Mouse (Mus musculus) heart, embryonic 14.5 days (tissue): Measurements from ENCODE around the gene Ascl2. TPM values are rescaled to one million over a fixed set of nuclear protein-coding genes. Genes with fewer than 3 reads are reported as not detected.

Experiments used
- ATAC-seq: fragments of 200-750 bp; cut with Nextera tagmentation; 2 replicates; pipeline ENCODE4 v1.8.0; 2017; ENCODE audit warnings: low read depth, moderate TSS enrichment; ENCODE audit not compliant: insufficient number of reproducible peaks, insufficient read depth, low FRiP score
- H3K27ac ChIP-seq, 2 experiments: fragments of 200-500 bp in 1 of 2; fragments of 300-500 bp in 1 of 2; sonication (generic) in 1 of 2; replicated peaks in 1 of 2; 2 replicates each; pipeline ENCODE4 v1.5.1; 2012 to 2014; ENCODE audit warnings: low read depth in 2 of 2, low read length in 2 of 2, control low read depth in 1 of 2, mild to moderate bottlenecking in 1 of 2, mixed read lengths in 1 of 2; ENCODE audit not compliant: control insufficient read depth in 1 of 2, insufficient read depth in 1 of 2
- H3K27me3 ChIP-seq: fragments of 300-500 bp; sonication (generic); 2 replicates; pipeline ENCODE4 v1.6.1; 2014; ENCODE audit warnings: mild to moderate bottlenecking, low read length, control low read depth; ENCODE audit not compliant: control insufficient read depth, insufficient read depth
- H3K36me3 ChIP-seq: fragments of 300-500 bp; sonication (generic); 2 replicates; pipeline ENCODE4 v1.6.1; 2014; ENCODE audit warnings: mild to moderate bottlenecking, control low read depth, low read length, mixed read lengths; ENCODE audit not compliant: control insufficient read depth, insufficient read depth
- H3K4me1 ChIP-seq, 2 experiments: fragments of 200-500 bp in 1 of 2; fragments of 300-500 bp in 1 of 2; sonication (generic) in 1 of 2; 2 replicates each; pipeline ENCODE4 v1.6.1; 2012 to 2014; ENCODE audit warnings: low read length in 2 of 2, control low read depth in 1 of 2, mixed read lengths in 1 of 2; ENCODE audit not compliant: control insufficient read depth in 2 of 2, insufficient read depth in 2 of 2
- H3K4me2 ChIP-seq: fragments of 300-500 bp; sonication (generic); 2 replicates; pipeline ENCODE4 v1.6.1; 2014; ENCODE audit warnings: mild to moderate bottlenecking, low read length
- H3K4me3 ChIP-seq, 2 experiments: fragments of 200-500 bp in 1 of 2; fragments of 300-500 bp in 1 of 2; sonication (generic) in 1 of 2; 2 replicates each; pipeline ENCODE4 v1.5.1; 2012 to 2014; ENCODE audit warnings: low read length in 2 of 2, mild to moderate bottlenecking in 2 of 2, control low read depth in 1 of 2, low read depth in 1 of 2, moderate library complexity in 1 of 2; ENCODE audit not compliant: control insufficient read depth in 1 of 2, insufficient read depth in 1 of 2
- H3K9ac ChIP-seq: fragments of 300-500 bp; sonication (generic); 2 replicates; pipeline ENCODE4 v1.6.1; 2014; ENCODE audit warnings: mild to moderate bottlenecking, low read length
- H3K9me3 ChIP-seq: fragments of 300-500 bp; sonication (generic); 2 replicates; pipeline ENCODE4 v1.6.1; 2016; ENCODE audit warnings: low read length, control low read depth; ENCODE audit not compliant: control insufficient read depth
- whole genome bisulfite sequencing: fragments of 180-500 bp; shearing (Covaris S2); extraction: QIAGEN DNeasy Blood & Tissue Kit; methylation state at CpG from one replicate; pipeline ENCODE4 v1.1.7; 2014; 5-methylcytosine and 5-hydroxymethylcytosine counted together
- polyA plus RNA-seq: library from polyadenylated mRNA; unstranded; fragments of >200 nt; fragmentation: Nextera tagmentation; extraction: Ambion mirVana; gene quantifications from 2 replicates; pipeline ENCODE4 v1.2.1, GENCODE M21; 2014

Gene Ascl2
- polyA plus RNA-seq, 1 experiment from 2014 or later: 0.18 TPM

- Histone ChIP-seq H3K9ac (peak overlapping the region; percentile 54), H3K9me3 (no peaks in the 10 kb centered on the region), H3K4me3 (peak overlapping the region; percentile 35 to 45), H3K36me3 (no peaks in the 10 kb centered on the region), H3K4me1 (peaks cover 12 to 15% of the 10 kb centered on the region in 2 experiments; a peak in 3 of 4 replicates), H3K27me3 (peaks cover 71% of the 10 kb centered on the region), H3K4me2 (peak overlapping the region; percentile 89), H3K27ac (no peak overlapping the region)
- ATAC-seq: no peak
- WGBS: under 1% methylated on average over 36 of the region's 36 CpGs
Observed at GRCm38 (mm10) chr7:142967414-142967883, 1.6 kb downstream of the Ascl2 start.

- Histone ChIP-seq H3K27ac (no peak overlapping the region), H3K4me3 (no peak overlapping the region), H3K9ac (no peak overlapping the region), H3K27me3 (peaks cover 4% of the 10 kb centered on the region), H3K9me3 (no peaks in the 10 kb centered on the region), H3K4me1 (no peaks in the 10 kb centered on the region), H3K36me3 (no peaks in the 10 kb centered on the region), H3K4me2 (no peak overlapping the region)
- ATAC-seq: no peak
- 66% methylated on average over 4 of the region's 4 CpGs for WGBS
Observed at GRCm38 (mm10) chr7:142959752-142960151, 9.3 kb downstream of the Ascl2 start.

GRCm38 (mm10) chr7:142958817-142959216, 10.2 kb downstream of the Ascl2 start:
- H3K27me3 ChIP-seq: peaks cover 4% of the 10 kb centered on the region; the same call in 1 of the 2 replicates

GRCm38 (mm10) chr7:142956018-142956417, 13.0 kb downstream of the Ascl2 start:
- no peak for ATAC-seq
- no peak overlapping the region for H3K9ac ChIP-seq
- no peaks in the 10 kb centered on the region for H3K4me1 ChIP-seq
- H3K27me3 ChIP-seq: no peaks in the 10 kb centered on the region
- H3K9me3 ChIP-seq: 0 out of 2 replicates have a peak, but pooled peaks cover 1% of the 10 kb centered on the region
- no peak overlapping the region for H3K27ac ChIP-seq
- no peak overlapping the region for H3K4me3 ChIP-seq
- H3K4me2 ChIP-seq: no peak overlapping the region
- H3K36me3 ChIP-seq: no peaks in the 10 kb centered on the region
- 67% methylated on average over 2 of the region's 2 CpGs for WGBS

More at GRCm38 (mm10) chr7:142958817-142959216, 10.2 kb downstream of the Ascl2 start:
- H3K9ac ChIP-seq: no peak overlapping the region
- H3K4me3 ChIP-seq: no peak overlapping the region
- H3K27ac ChIP-seq: no peak overlapping the region
- no peaks in the 10 kb centered on the region for H3K4me1 ChIP-seq
- H3K4me2 ChIP-seq: no peak overlapping the region
- no peak for ATAC-seq
- no peaks in the 10 kb centered on the region for H3K36me3 ChIP-seq
- H3K9me3 ChIP-seq: no peaks in the 10 kb centered on the region
- 80% methylated on average over 1 of the region's 1 CpGs for WGBS

- Histone ChIP-seq H3K4me3 (no peak overlapping the region), H3K4me2 (no peak overlapping the region), H3K9me3 (0 out of 2 replicates have a peak, but pooled peaks cover 4% of the 10 kb centered on the region), H3K36me3 (no peaks in the 10 kb centered on the region), H3K27ac (no peak overlapping the region), H3K4me1 (no peaks in the 10 kb centered on the region), H3K9ac (no peak overlapping the region), H3K27me3 (peaks cover 4% of the 10 kb centered on the region; the same call in 1 of the 2 replicates)
- no peak for ATAC-seq
- 11% methylated on average over 1 of the region's 1 CpGs for WGBS
Observed at GRCm38 (mm10) chr7:142949568-142949967, 19.5 kb downstream of the Ascl2 start.

DNA sequence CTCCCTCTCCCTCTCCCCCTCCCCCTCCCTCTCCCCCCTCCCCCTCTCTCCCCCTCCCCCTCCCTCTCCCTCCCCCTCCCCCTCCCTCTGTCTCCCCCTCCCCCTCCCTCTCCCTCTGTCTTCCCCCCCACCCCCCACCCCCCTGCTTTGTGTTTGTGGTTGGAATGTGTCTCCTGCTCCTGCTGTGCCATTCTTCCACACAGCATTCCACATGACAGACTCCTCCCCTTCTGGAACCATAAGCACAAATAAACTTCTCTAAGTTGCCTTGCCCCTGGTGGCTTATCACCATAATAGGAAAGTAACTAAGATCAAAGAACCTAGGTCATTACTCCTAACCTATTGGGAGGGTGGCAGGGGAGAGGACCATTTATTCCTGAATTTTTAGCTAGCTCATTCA, 31.4 kb downstream of the Ascl2 start:
- Histone ChIP-seq H3K9ac (no peak overlapping the region), H3K4me1 (no peaks in the 10 kb centered on the region), H3K9me3 (no peaks in the 10 kb centered on the region), H3K36me3 (no peaks in the 10 kb centered on the region), H3K4me3 (no peak overlapping the region), H3K27me3 (no peaks in the 10 kb centered on the region), H3K4me2 (no peak overlapping the region), H3K27ac (no peak overlapping the region)
- no peak for ATAC-seq

DNA sequence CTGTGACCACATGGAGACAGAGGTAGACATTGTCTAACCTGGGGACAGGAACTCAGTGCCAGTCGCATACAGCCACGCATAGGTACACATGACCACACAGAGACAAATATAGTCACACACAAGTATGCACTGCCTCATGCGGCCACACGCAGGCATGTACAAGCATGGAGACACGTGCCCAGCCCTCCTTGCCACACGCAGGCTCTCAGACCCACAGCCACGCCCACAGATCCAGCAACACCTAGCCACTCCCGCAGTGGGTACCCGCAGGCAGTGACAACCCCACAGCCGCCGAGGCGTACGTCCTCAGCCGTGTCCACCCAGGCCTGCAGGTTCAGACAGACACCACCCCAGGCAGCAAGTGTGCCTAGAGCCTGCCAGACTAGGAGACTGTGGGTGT, 33.4 kb downstream of the Ascl2 start:
- ATAC-seq: no peak
- WGBS: 81% methylated on average over 14 of the region's 14 CpGs

GRCm38 (mm10) chr7:142932469-142932868, 36.6 kb downstream of the Ascl2 start:
- Histone ChIP-seq H3K9me3 (no peaks in the 10 kb centered on the region), H3K36me3 (no peaks in the 10 kb centered on the region), H3K27ac (no peak overlapping the region), H3K4me2 (no peak overlapping the region), H3K4me1 (peaks cover 4 to 7% of the 10 kb centered on the region in 2 experiments; a peak in 2 of 4 replicates), H3K27me3 (no peaks in the 10 kb centered on the region), H3K9ac (no peak overlapping the region), H3K4me3 (no peak overlapping the region)
- 67% methylated on average over 3 of the region's 3 CpGs for WGBS
- ATAC-seq: no peak

More for the DNA sequence above, 33.4 kb downstream of the Ascl2 start:
- Histone ChIP-seq H3K9ac (no peak overlapping the region), H3K4me1 (no peaks in the 10 kb centered on the region), H3K27me3 (no peaks in the 10 kb centered on the region), H3K27ac (no peak overlapping the region), H3K4me2 (no peak overlapping the region), H3K36me3 (no peaks in the 10 kb centered on the region), H3K9me3 (no peaks in the 10 kb centered on the region), H3K4me3 (no peak overlapping the region)
